Mouse (Mus musculus) olfactory bulb, adult 2 months (tissue): ENCODE results near the gene Ssbp2. TPM values are rescaled to one million over a fixed set of nuclear protein-coding genes. Genes with fewer than 3 reads are reported as not detected.

Experiments used
- H3K27ac ChIP-seq: fragments of 200-500 bp; 2 replicates; pipeline ENCODE4 v1.5.1; 2012; ENCODE audit warnings: low read depth, low read length; ENCODE audit not compliant: insufficient read depth
- H3K4me1 ChIP-seq: fragments of 200-500 bp; 2 replicates; pipeline ENCODE4 v1.6.1; 2012; ENCODE audit warnings: low read length; ENCODE audit not compliant: control insufficient read depth, insufficient read depth
- H3K4me3 ChIP-seq: fragments of 200-500 bp; 2 replicates; pipeline ENCODE4 v1.5.1; 2012; ENCODE audit warnings: mild to moderate bottlenecking, low read depth, low read length, moderate library complexity; ENCODE audit not compliant: insufficient read depth
- CTCF ChIP-seq: fragments of 200-500 bp; IDR thresholded peaks from 2 replicates; pipeline ENCODE4 v1.5.1; 2012; ENCODE audit warnings: low read depth, mild to moderate bottlenecking, low read length, moderate library complexity; ENCODE audit not compliant: insufficient read depth
- POLR2A ChIP-seq: fragments of 200-500 bp; IDR thresholded peaks from 2 replicates; pipeline ENCODE4 v1.6.1; 2012; ENCODE audit warnings: mild to moderate bottlenecking, low read depth, low read length, moderate library complexity; ENCODE audit not compliant: insufficient read depth
- WGBS: fragments of 180-500 bp; shearing (Covaris S2); methylation state at CpG from one replicate; pipeline ENCODE4 v1.1.7; 2018; 5-methylcytosine and 5-hydroxymethylcytosine counted together
- polyA plus RNA-seq: library from polyadenylated mRNA; stranded (reverse); fragments of >200 nt; gene quantifications from 2 replicates; pipeline ENCODE4 v1.2.4, GENCODE M21; 2012; ENCODE audit warnings: low replicate concordance; ENCODE audit not compliant: missing spikeins, insufficient read depth, insufficient read length

The Ssbp2 gene
- polyA plus RNA-seq, 1 experiment = 755 TPM

DNA sequence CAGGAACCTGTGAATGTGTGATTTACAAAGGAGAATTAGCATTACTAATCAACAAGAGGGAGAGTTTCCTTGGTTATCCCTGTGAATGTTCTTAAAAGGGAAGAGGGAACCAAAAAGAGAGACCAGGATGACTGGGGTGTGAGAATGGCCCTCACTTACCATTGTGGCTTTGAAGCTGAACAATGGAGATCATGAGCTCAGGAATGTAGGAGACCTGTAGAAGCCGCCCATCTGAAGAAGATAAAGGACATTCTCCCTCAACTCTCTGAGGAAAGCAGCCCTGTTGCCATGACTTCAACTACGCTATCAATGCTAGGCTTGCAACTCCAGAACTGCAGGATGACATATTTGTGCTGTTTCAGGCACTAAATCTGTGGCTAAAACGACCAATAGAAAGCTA is 22.2 kb upstream of the Ssbp2 start:
- Histone ChIP-seq H3K27ac (no peak overlapping the region), H3K4me1 (no peaks in the 10 kb centered on the region), H3K4me3 (no peak overlapping the region)
- WGBS = 83% methylated on average over 3 of the region's 3 CpGs
- no peak for TF ChIP-seq POLR2A
- TF ChIP-seq CTCF = no peak

DNA sequence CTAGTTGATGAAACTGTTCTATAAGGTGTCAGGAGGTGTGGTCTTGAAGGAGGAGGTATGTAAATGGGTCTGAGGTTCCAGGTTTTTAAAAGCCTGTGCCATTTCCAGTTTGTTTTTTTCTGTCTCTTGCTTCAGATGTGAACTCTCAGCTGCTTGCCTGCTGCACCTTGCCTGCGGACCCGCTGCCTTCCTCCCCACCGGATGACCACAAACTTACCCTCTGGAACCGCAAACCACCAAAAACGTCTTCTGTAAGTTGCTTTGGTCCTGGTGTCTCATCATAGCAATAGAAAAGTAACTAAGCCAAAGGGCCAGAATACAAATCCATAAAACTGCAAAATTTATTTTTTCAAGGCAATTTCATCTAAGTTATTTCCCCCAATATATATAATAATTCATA is 18.6 kb upstream of the Ssbp2 start:
- WGBS = 98% methylated on average over 5 of the region's 5 CpGs
- H3K27ac ChIP-seq = no peak overlapping the region
- TF ChIP-seq POLR2A (no peak), CTCF (no peak)
- H3K4me3 ChIP-seq = no peak overlapping the region
- peaks cover 3% of the 10 kb centered on the region; the same call in 1 of the 2 replicates for H3K4me1 ChIP-seq

DNA sequence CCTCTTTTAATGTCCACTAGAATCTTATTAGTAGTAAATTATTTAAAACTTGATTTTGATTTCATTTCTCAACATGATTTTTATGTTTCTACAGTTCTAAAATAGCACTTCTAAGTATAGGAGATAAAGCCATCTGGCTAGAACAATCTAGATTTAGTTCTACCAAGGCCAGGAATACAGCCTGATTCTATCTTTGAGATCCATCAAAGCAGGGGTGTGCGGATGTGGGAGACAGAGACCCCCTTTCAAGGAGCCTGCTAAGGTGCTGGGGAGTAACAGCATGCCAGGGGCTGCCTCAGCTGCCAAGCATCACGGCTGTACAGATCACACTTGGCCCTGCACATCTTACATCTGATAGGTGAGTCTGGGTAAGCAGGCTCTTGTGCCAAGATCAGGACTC is 13.4 kb upstream of the Ssbp2 start:
- Histone ChIP-seq H3K4me1 (peaks cover 3% of the 10 kb centered on the region; the same call in 1 of the 2 replicates), H3K27ac (no peak overlapping the region), H3K4me3 (no peak overlapping the region)
- TF ChIP-seq CTCF = no peak
- TF ChIP-seq POLR2A = no peak
- 86% methylated on average over 2 of the region's 2 CpGs for WGBS

DNA sequence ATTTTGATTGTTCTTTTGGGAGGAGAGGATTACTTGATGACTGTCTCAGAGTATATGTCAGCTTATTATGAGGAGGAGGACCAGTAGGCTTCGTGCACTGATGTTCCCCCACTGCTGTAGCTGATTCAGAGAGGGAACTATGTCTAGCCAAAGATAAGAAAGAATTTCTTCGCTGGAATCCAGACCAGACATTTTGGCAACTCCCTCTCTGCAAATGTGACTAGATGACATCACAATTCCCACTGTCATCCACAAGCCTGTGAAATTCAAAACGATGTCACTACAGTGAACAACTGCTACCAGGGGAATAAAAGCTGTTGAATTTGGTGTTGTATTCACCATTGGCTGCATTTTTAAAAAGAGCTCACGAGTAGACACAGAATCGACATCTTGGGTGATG is 11.1 kb upstream of the Ssbp2 start:
- H3K4me1 ChIP-seq = peaks cover 3% of the 10 kb centered on the region; the same call in 1 of the 2 replicates
- TF ChIP-seq POLR2A (no peak), CTCF (no peak)
- 62% methylated on average over 5 of the region's 5 CpGs for WGBS

DNA sequence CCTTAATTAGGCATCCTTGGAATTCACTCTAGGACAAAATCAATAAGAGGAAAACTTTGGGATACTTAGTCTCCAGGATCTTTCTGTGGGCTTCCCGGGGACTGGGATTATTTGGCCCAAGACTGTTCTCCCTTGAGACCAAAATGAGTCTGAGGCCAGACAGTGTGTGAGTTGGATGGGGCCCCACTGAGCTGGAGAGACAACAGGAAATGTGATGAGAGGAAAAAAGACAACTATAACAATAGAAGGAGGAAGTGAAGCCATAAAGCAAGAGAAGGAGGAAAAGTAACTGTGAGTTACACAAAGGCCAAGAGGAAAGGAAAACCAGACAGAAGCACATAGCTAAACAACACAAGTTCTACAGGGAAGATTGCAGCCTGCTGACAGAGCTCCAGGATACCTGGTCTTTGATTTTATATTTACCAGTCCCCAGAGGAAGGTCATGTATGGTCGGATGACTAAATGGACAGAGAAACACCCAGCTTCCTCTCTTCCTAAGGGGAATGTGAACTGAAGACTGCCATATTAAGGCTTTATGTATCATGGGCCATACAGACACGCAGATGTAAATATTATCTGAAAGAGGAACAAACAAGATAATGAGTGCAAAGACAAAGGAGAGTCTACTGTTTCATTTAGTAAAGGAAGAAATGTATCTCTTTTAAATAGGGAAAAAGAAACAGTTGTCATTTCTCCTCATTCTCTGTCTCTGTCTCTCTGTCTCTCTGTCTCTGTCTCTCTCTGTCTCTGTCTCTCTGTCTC is 8.5 kb upstream of the Ssbp2 start:
- Histone ChIP-seq H3K4me1 (no peaks in the 10 kb centered on the region), H3K27ac (no peak overlapping the region), H3K4me3 (no peak overlapping the region)
- WGBS = 81% methylated on average over 3 of the region's 3 CpGs
- TF ChIP-seq POLR2A = no peak
- no peak for TF ChIP-seq CTCF

More for the DNA sequence above, 11.1 kb upstream of the Ssbp2 start:
- Histone ChIP-seq H3K4me3 (no peak overlapping the region), H3K27ac (no peak overlapping the region)

DNA sequence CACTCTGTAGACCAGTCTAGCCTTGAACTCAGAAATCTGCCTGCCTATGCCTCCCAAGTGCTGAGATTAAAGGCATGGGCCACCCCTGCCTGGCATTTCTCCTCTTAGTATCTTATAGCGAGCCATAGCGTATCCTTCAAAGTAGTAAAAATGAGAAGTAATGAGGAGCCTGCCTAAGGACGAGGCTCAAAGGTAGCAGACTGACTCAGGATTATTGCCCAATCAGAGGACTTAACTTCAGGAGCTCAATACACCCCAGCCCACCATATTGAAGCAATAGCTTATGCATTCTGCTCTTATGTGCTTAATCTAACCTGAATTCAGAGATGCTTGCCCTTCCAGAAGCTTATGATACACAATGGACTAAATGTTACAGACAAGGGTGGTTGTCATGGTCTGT is 7.8 kb upstream of the Ssbp2 start:
- TF ChIP-seq CTCF (no peak), POLR2A (no peak)
- H3K4me3 ChIP-seq = no peak overlapping the region
- 96% methylated on average over 3 of the region's 3 CpGs for WGBS
- no peak overlapping the region for H3K27ac ChIP-seq
- no peaks in the 10 kb centered on the region for H3K4me1 ChIP-seq

DNA sequence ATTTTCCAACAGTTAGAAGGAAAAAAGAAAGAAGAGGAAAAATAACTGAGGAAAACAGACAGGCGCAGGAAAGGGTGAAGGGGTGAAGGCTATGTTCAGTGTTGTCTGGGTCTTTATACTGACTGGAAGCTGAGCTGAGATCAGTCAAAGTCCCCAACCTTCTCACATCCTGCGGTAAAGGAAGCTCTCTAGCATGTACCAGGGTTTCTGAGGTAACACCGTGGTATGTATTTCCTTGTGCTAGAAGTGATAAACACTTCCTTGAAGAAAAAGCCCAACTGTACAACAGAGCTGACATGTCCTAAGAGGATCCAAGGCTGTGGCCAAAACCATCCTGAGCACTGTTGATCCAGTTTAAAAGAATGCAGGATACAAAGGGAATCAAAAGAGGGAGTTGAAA is 6.8 kb upstream of the Ssbp2 start:
- TF ChIP-seq POLR2A = no peak
- TF ChIP-seq CTCF = no peak
- WGBS = 90% methylated on average over 3 of the region's 3 CpGs
- Histone ChIP-seq H3K4me3 (no peak overlapping the region), H3K4me1 (no peaks in the 10 kb centered on the region), H3K27ac (no peak overlapping the region)

DNA sequence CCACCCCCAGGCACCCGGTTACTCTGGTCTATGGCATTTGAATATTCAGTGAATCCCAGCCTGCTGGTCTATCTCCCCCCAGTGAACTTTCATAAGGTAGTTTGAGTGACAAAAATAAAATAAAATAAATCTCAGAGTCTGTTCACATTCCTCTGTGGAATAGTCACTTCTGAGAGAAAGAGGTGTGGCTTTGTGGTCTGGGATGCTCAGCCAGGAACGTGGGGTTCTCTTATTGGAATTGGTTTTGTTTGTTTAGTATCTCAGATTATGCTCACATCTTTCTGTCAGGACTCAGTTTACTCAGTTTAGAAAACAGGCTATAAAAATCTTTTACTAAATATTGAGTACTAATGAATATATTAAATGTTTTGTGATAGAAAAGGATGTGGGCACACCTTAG is 4.0 kb upstream of the Ssbp2 start:
- Histone ChIP-seq H3K4me1 (peaks cover 5% of the 10 kb centered on the region), H3K27ac (no peak overlapping the region), H3K4me3 (no peak overlapping the region)
- WGBS = 52% methylated on average over 2 of the region's 2 CpGs
- TF ChIP-seq POLR2A (no peak), CTCF (no peak)

DNA sequence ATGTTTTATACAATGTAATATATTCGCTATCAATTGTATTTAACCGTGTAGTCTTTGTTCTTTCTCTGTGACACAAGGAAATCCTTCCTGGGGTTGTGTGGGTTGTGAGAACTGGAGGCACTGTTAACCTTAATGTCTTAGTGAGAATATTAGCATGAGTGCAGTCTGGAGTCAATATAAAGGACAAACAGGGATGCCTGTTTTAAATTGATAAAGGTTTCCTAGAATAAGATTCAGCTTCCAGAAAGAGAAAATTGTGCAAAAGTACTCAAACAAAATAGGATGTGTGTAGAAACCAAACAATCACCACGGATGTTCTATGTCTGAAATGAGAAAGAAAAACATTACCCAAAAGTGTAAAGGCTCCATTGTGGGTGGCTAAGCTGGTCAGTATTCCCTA is 3.3 kb upstream of the Ssbp2 start:
- TF ChIP-seq POLR2A (no peak), CTCF (no peak)

More for the DNA sequence above, 3.3 kb upstream of the Ssbp2 start:
- WGBS = 61% methylated on average over 3 of the region's 3 CpGs
- Histone ChIP-seq H3K27ac (no peak overlapping the region), H3K4me3 (no peak overlapping the region), H3K4me1 (peaks cover 5% of the 10 kb centered on the region)
